Mouse (Mus musculus) layer of hippocampus, postnatal 14 days (tissue): ENCODE measurements around the gene Osbpl2. TPM values are rescaled to one million over a fixed set of nuclear protein-coding genes. Genes with fewer than 3 reads are reported as not detected.

Source experiments
- DNase-seq, 2 experiments: peaks; one replicate each; pipeline ENCODE4 v3.0.0; 2021 to 2022; ENCODE audit warnings: low spot score in 2 of 2, mixed read lengths in 1 of 2
- microRNA-seq, 2 experiments: library from miRNA; unstranded; fragments of <30 nt; microRNA quantifications; one replicate each; pipeline ENCODE4 v1.2.0; 2021
- total RNA-seq, 2 experiments: library from RNA; stranded (reverse); gene quantifications; 2 replicates each; pipeline ENCODE4 v1.2.3; 2021

Osbpl2 gene
- total RNA-seq, 2 experiments from 2014 or later: 52.0 to 53.5 TPM

GRCm38 (mm10) chr2:180198782-180199181 lies 79.7 kb downstream of the Osbpl2 start:
- DNase-seq: no peak

- DNase-seq: no peak
These were observed 81.6 kb downstream of the Osbpl2 start for GRCm38 (mm10) chr2:180200681-180201080.

- no peak for DNase-seq
These were observed 82.2 kb downstream of the Osbpl2 start for GRCm38 (mm10) chr2:180201303-180201702.

GRCm38 (mm10) chr2:180202263-180202662 lies 83.2 kb downstream of the Osbpl2 start:
- no peak for DNase-seq

GRCm38 (mm10) chr2:180202805-180203204 lies 83.7 kb downstream of the Osbpl2 start:
- no peak for DNase-seq

GRCm38 (mm10) chr2:180204501-180204900 lies 85.4 kb downstream of the Osbpl2 start:
- no peak for DNase-seq

GRCm38 (mm10) chr2:180205083-180205955 lies 86.2 kb downstream of the Osbpl2 start:
- DNase-seq: peak in 1 of 2 experiments; percentile 36

- DNase-seq: peak in 1 of 2 experiments; percentile 59
These were observed 86.8 kb downstream of the Osbpl2 start for GRCm38 (mm10) chr2:180205956-180206280.

GRCm38 (mm10) chr2:180207840-180208239 lies 88.7 kb downstream of the Osbpl2 start:
- DNase-seq: no peak

- no peak for DNase-seq
These were observed 89.9 kb downstream of the Osbpl2 start for GRCm38 (mm10) chr2:180208976-180209375.

GRCm38 (mm10) chr2:180212255-180212654 lies 93.1 kb downstream of the Osbpl2 start:
- DNase-seq: no peak

Small RNA genes lying within 50 kb of the gene (microRNA-seq; reads per million reads assigned to microRNA genes)
- gene Mir7005: 0 reads per million in 2 experiments

Other genes with a start within 250 kb of the Osbpl2 start
- gene Taf4, start 142.7 kb upstream of the Osbpl2 start, total RNA-seq: 10 to 100 TPM; 17.9 to 18.5 TPM
- 100 to 1,000 TPM; 110 to 112 TPM for gene Lsm14b, start 94.3 kb upstream of the Osbpl2 start, total RNA-seq
- gene Psma7, start 76.9 kb upstream of the Osbpl2 start, total RNA-seq: 100 to 1,000 TPM; 189 to 195 TPM
- 10 to 100 TPM; 37.8 to 39.7 TPM for gene Ss18l1, start 76.8 kb upstream of the Osbpl2 start, total RNA-seq
- gene Mtg2, start 48.7 kb upstream of the Osbpl2 start, total RNA-seq: 10 to 100 TPM; 15.7 to 16.3 TPM
- gene Hrh3, start 14.8 kb upstream of the Osbpl2 start, total RNA-seq: 10 to 100 TPM; 24.8 to 33.6 TPM
- gene Adrm1, start 52.2 kb downstream of the Osbpl2 start, total RNA-seq: 100 to 1,000 TPM in 1 of 2 experiments, 10 to 100 TPM in 1; 98.4 to 104 TPM
- 10 to 100 TPM in 1 of 2 experiments, 1 to 10 TPM in 1; 7.3 to 10.7 TPM for gene Lama5, start 106.6 kb downstream of the Osbpl2 start, total RNA-seq
- 100 to 1,000 TPM; 571 to 582 TPM for gene Rps21, start 138.1 kb downstream of the Osbpl2 start, total RNA-seq
- gene Cables2, start 154.2 kb downstream of the Osbpl2 start, total RNA-seq: 10 to 100 TPM; 40.2 to 43.6 TPM
- not detected for gene Rbbp8nl, start 170.6 kb downstream of the Osbpl2 start, total RNA-seq
- not detected for gene Gata5, start 215.4 kb downstream of the Osbpl2 start, total RNA-seq